In the genomic region with DNA sequence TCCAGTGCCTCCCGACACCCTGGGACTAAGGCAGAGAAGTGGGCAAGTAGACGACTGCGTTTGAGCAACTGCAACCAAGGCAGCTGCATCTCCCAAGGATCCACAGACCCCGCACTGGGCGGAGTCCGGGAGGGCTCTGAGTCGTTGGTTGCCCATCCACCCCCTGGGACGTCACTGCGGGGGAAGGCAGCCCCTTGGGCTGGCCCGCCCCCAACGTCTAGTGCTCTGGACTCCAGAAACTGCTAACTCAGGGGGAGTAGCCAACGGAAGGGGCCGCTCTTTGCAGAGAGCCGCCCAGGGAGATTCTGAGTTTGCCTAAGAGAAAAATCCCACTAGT, we compare ENCODE assay signal across 8 mouse cellular contexts. TPM values are rescaled to one million over a fixed set of nuclear protein-coding genes. Genes with fewer than 3 reads are reported as not detected.
A peak's percentile ranks its signal among the peaks of the same experiment; 100 is the strongest.
DNase-seq lines count a peak whose midpoint lies in the region.

A gene (minus strand): TSS at position 116 of the 337 bp plus-strand sequence.

- H3K27ac ChIP-seq in hindbrain, embryonic 10.5 days = peak within 1 kb of the TSS; percentile 57

- under 1% methylated on average over 14 of the region's 14 CpGs for WGBS in hindbrain, embryonic 10.5 days

- no peaks in the 10 kb centered on the region; the same call in none of the 2 replicates for H3K27me3 ChIP-seq in hindbrain, embryonic 10.5 days (ENCODE audit: insufficient read depth, poor library complexity, severe bottlenecking)

- H3K9me3 ChIP-seq in hindbrain, embryonic 10.5 days = no peaks in the 10 kb centered on the region

- H3K36me3 ChIP-seq in hindbrain, embryonic 10.5 days = no peaks in the 10 kb centered on the region

- H3K4me3 ChIP-seq in hindbrain, embryonic 10.5 days = peak within 1 kb of the TSS; percentile 57

- DNase-seq in NIH3T3 (ENCODE audit: low read depth) = peak; percentile 97
- peak; percentile 30 for DNase-seq in cerebellum, adult 9-11 months
- peak; percentile 24 to 36 for DNase-seq in frontal cortex, adult 2 months (ENCODE audit: extremely low spot score in 1 of 2, low spot score in 1 of 2)
- DNase-seq in hindbrain, embryonic 10.5 days (ENCODE audit: low spot score) = peak; percentile 65
- peak; percentile 31 to 32 for DNase-seq in layer of hippocampus, postnatal 36 days
- DNase-seq in lung, postnatal 4 days = peak; percentile 90 to 94
- peak; percentile 79 for DNase-seq in retina, embryonic 14.5 days (ENCODE audit: low spot score)
- DNase-seq in urinary bladder, adult 18-20 months (ENCODE audit: low spot score in 2 of 2) = peak; percentile 47 to 81

- H3K4me1 ChIP-seq in hindbrain, embryonic 10.5 days (replicated peaks) = peaks cover 20% of the 10 kb centered on the region

RNA-seq across cellular contexts. Expression of the gene that starts here (rescaled TPM):
- polyA plus RNA-seq in frontal cortex, adult 2 months (2012; rRNA removed) = 3.9 and 4.8 TPM in 2 replicates
- polyA plus RNA-seq in hindbrain, embryonic 10.5 days (2016; fragmentation: Nextera tagmentation; extraction: Ambion mirVana) = 0.98 and 1.2 TPM in 2 replicates
- total RNA-seq in layer of hippocampus, postnatal 36 days (2021) = 1 to 10 TPM; 3.8 to 5.9 TPM

Comparison
In these comparisons a context has a peak if more than half of its experiments do, and no peak if none do; other contexts are left out.
1. Peak in every context shown above with its lines: DNase-seq, H3K4me3 ChIP-seq and H3K27ac ChIP-seq.
2. DNase-seq: peak in every context shown above with its lines; median percentile 97 in NIH3T3; 92 in lung, postnatal 4 days; 79 in retina, embryonic 14.5 days; 65 in hindbrain, embryonic 10.5 days; 64 in urinary bladder, adult 18-20 months; 32 in layer of hippocampus, postnatal 36 days; 30 in cerebellum, adult 9-11 months; 30 in frontal cortex, adult 2 months.